Mouse (Mus musculus): ENCODE measurements around the gene Dlgap1.

Gene Dlgap1

GRCm38 (mm10) chr17:70472162-70472561 is 503.3 kb downstream of the Dlgap1 start:
- no peak for DNase-seq

GRCm38 (mm10) chr17:70473871-70474270 is 505.0 kb downstream of the Dlgap1 start:
- no peak for DNase-seq

- DNase-seq: no peak
Measured at GRCm38 (mm10) chr17:70483716-70484115, 514.8 kb downstream of the Dlgap1 start.

GRCm38 (mm10) chr17:70485668-70486067 is 516.8 kb downstream of the Dlgap1 start:
- peak; percentile 67 for DNase-seq

- no peak for DNase-seq
Measured at GRCm38 (mm10) chr17:70486259-70486658, 517.4 kb downstream of the Dlgap1 start.

- peak; percentile 31 for DNase-seq
Measured at GRCm38 (mm10) chr17:70486831-70487230, 518.0 kb downstream of the Dlgap1 start.

- peak; percentile 100 for DNase-seq
Measured at GRCm38 (mm10) chr17:70488784-70489265, 520.0 kb downstream of the Dlgap1 start.

- no peak for DNase-seq
Measured at GRCm38 (mm10) chr17:70491575-70491974, 522.7 kb downstream of the Dlgap1 start.

GRCm38 (mm10) chr17:70494338-70494737 is 525.5 kb downstream of the Dlgap1 start:
- no peak for DNase-seq

- DNase-seq: no peak
Measured at GRCm38 (mm10) chr17:70498256-70498655, 529.4 kb downstream of the Dlgap1 start.

GRCm38 (mm10) chr17:70501933-70502332 is 533.1 kb downstream of the Dlgap1 start:
- DNase-seq: no peak

GRCm38 (mm10) chr17:70507759-70508158 is 538.9 kb downstream of the Dlgap1 start:
- DNase-seq: no peak

GRCm38 (mm10) chr17:70510441-70510840 is 541.6 kb downstream of the Dlgap1 start:
- peak; percentile 75 for DNase-seq

GRCm38 (mm10) chr17:70511401-70511800 is 542.5 kb downstream of the Dlgap1 start:
- DNase-seq: no peak

GRCm38 (mm10) chr17:70513736-70514135 is 544.9 kb downstream of the Dlgap1 start:
- no peak for DNase-seq

- DNase-seq: no peak
Measured at GRCm38 (mm10) chr17:70516506-70516905, 547.6 kb downstream of the Dlgap1 start.

- DNase-seq: no peak
Measured at GRCm38 (mm10) chr17:70517333-70517732, 548.5 kb downstream of the Dlgap1 start.

- peak; percentile 45 for DNase-seq
Measured at GRCm38 (mm10) chr17:70521058-70521851, 552.4 kb downstream of the Dlgap1 start.

- DNase-seq: peak; percentile 72
Measured at GRCm38 (mm10) chr17:70521971-70522370, 553.1 kb downstream of the Dlgap1 start.

- no peak for DNase-seq
Measured at GRCm38 (mm10) chr17:70525990-70526389, 557.1 kb downstream of the Dlgap1 start.

GRCm38 (mm10) chr17:70527101-70527500 is 558.2 kb downstream of the Dlgap1 start:
- peak; percentile 74 for DNase-seq

GRCm38 (mm10) chr17:70528196-70529187 is 559.6 kb downstream of the Dlgap1 start:
- DNase-seq: peak; percentile 56

- DNase-seq: no peak
Measured at GRCm38 (mm10) chr17:70534321-70534720, 565.4 kb downstream of the Dlgap1 start.
